Mouse (Mus musculus) stomach, postnatal 0 days (tissue): Measurements from ENCODE around the gene Vash2.

Source experiments
- CTCF ChIP-seq: IDR thresholded peaks from 2 replicates; pipeline ENCODE4 v1.5.1; 2016; ENCODE audit warnings: antibody characterized with exemption, low read depth, mild to moderate bottlenecking, moderate library complexity
- EP300 ChIP-seq: optimal IDR thresholded peaks from 2 replicates; pipeline ENCODE3; 2016; ENCODE audit warnings: antibody characterized with exemption

DNA sequence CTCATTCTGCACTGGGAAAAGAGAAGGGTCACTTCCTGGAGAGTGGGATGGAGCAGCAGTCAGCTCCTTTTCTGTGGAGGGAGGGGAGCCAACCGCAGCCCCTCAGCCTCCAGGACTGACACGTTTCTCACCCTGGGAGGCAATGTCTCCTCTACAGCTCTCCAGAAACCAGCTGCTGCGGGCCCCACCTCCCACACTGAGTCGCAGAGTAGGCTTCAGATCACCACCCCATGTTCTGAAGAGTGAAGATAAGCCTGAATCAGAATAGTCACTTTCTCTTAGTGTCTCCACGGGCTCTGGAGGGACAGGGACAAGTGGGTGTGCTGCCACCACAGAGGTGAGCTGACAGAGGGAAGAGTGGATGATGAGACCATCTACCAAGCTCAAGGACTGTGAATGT is 20.3 kb downstream of the Vash2 start:
- no peak for TF ChIP-seq CTCF
- TF ChIP-seq EP300 = no peak
